Mouse (Mus musculus) ovary, adult 18-20 months (tissue): ENCODE measurements around the gene Pxdc1.

ENCODE experiments used
- DNase-seq: peaks from one replicate; pipeline ENCODE4 v3.0.0; 2022; ENCODE audit warnings: low spot score, mixed read lengths

The Pxdc1 gene

DNA sequence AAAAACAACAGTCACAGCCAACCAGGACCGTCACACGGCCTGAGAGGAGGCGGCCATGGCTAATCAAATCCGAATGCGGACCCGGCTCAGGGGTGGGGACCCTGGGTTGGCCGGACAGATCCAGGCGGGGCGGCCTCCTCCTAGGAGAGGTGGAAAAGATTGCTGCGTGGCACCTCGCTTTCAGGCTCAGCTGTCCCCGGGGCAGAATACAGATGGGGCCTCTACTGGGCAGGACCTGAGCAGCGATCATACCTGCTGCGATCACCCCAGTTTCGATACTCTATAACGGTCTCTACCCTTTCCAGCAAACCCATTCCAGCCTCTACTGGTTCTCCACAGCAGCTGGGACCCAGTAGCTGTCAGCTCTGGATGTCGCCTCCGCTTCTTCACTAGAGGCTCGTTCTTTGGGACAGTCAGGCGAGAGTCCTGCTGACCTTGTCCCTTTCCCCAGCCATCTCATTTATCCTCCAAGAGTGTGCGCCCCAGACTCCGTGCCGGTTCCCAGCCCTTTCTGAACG is 1.8 kb downstream of the Pxdc1 start:
- DNase-seq = no peak

DNA sequence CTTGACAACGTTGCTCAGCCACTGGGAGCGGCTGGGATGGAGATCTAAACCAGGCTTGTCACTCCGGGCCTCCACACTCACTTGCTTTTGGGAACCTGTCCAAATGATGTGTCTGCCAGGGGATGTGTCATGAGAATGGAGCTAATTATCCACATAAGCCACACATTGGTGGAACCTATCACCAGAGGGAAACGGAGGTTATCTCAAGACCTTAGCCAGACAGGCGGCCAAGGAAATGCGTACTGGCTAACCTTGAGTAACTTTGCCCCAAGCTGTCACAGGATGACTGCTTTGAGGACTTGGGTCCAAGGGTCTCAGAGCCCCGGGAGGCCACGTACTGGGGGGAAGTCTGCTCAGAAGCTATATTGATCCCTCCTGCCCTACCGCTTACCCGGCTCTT is 2.3 kb downstream of the Pxdc1 start:
- DNase-seq = no peak

DNA sequence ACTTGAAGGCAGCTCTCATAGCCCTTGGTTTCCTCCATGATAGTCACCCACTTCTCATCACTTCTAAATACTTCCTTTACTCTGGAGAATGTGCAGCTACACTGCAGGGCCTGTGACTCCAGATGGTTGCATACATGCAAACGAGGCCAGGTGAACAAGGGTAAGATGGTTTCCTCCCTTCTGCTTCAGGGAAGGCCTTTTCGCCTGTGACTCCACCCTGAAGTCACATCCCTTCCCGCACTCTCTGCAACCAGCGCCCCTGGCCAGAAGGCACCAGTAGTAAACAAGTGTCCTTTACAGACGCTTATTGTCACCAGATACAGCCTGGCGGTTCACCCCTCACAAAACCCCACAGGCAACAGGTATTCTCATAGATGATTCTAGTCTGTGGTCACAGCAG is 2.9 kb downstream of the Pxdc1 start:
- DNase-seq = no peak

DNA sequence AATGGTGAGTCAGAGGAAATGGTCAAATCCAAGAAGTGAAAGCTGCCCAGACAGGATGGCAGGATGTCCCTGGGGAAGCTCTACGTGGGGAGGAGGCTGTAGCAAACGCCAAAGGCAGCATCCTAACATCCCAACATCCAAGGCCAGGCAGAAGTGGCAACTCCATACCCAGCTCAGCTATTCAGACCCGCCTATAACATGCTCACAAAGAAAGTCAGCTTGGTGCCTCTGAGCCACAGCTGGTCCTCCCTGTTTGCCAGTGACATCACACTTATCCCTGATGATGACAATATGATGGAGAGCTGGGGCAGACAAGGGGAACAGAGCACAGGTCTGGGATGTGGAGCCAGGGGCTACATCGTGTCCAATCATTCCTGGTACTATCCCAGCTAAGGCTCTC is 5.5 kb downstream of the Pxdc1 start:
- no peak for DNase-seq

DNA sequence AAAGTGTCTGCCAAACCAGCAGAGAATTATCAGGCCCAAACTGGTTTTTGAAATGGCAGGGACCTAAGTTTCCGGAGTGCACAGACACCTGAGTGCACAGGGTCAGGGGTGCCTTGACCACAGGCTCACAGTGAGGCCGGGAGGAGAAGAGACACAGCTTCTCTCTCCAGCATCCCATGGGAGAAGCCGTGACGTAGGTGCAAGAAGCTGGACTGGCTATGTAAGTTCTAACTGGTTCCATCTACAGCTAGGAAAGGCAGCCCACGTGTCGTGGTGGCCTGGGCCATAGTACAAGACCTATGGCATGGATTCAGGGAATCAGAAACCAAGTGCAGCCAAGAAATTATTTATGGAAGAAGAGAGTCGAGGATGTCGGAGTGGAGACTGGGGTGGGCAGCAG is 6.1 kb downstream of the Pxdc1 start:
- DNase-seq = no peak

DNA sequence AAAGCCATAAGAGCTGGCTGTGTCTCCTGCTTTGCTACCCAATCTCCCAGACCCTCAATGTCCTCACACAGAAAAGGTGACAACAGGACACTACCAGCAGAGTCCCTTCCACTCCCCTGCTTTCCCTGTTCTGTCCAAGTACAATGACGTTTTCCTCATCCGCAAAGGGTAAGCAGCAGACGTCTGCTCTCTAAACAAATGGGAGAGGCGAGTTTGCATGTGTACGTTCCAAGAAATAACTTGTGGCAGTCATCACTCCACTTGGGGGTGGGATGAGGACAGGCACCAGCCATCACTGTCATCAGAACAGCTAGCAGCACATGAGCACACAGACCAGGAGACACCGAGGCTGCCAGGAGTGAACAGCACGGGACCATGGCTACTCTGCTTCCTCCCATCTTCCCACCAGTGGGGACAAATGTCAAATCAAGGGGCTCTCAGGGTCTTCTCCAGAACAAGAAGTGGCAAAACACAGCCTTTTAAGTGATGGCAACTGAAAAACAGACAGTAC is 7.0 kb downstream of the Pxdc1 start:
- DNase-seq = no peak

DNA sequence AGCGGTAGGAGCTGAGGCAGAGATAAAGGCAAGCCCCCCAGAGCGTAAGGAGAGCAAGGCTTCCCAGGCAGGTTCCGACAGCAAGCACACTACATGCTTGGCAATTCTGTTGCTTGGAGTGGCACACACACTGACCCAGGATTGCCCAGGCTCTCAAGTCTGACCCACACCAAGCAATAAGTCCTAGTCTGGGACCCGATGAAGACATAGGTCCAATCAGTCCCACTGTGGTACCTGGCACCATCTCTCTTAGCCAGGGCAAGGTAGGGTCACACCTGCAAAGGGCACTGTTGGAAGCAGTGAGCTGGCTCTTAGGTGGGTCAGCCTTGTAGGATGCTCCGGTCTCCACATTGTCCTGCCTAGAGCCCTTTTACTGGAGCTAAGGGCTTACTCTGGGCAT is 7.8 kb downstream of the Pxdc1 start:
- DNase-seq = no peak

DNA sequence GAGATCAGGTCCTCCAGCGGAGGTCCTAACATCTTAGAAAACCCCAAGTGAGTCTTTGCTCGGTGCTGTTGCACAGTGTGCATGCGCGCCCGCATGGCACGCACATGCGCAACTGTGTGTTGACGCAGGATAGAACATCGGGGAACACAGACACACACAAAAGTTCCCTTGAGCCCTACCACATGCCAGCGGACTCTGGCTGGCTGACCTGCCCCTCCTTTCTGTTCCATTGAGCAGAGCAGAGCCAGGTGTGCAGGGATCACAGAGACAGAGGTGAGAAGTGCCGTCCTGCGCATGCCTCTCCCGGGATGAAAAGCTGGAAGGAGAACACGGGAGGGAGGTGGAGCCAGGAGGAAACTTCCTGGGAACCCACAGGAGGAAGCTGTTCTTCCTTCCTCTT is 8.9 kb downstream of the Pxdc1 start:
- no peak for DNase-seq

DNA sequence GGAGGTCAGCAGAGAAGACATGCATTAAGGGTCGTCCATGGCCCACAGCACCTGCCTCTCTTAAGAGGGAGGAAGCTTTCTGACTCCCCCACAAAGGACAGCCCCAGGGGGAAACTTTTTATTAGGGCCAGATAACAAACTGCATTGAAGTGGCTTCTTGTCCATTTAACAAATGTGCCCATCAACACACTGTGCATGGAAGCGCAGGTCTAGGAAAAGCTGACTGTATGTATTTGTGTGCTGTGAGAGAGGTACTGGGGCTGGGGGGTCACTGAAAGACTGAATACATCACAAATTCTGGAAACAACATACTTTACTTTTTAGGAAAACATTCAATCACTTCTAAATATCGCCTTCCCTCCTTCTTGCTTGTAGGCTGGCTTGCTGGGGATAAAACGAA is 9.4 kb downstream of the Pxdc1 start:
- DNase-seq = no peak

DNA sequence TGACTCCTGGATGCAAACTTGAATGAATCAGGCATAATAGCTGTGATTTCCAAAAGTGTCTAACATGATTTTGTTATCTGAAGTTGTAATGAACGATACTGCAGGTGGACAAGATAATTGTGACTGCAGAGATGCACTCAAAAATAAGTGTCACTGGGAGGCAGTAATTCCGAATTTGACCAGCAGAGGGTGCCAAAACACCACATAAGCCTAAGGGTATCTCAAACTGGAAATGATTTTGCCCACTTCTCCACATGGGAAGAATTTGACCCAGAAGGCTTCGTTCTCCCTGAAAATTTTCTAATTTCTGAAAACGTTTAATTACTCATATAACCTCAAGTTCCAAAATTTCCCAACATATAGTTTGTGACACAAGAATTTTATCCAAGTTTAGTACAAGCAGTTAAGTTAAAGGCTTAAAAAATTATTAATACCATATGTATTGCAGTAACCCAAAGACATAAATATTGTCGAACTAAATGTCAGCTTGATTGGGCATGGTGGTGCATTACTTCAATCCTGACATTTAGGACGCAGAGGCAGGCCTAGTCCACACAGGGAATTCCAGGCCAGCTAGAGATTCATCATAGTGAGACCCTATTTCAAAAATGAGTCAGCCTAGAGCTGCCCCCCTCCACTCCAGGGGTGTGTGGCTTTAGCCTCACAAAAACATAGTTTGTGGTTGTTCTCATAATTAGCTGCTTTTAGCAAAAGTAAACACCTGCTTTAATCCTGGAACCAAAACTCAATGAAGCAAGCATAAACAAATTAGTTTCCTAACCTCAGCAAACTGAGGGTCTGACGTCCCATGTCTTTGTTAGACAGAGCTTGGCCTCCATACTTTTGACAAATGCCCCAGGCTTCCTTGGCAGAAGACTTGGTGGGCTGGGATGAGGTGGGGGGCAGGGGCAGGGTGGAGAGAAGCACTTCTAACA is 10.1 kb downstream of the Pxdc1 start:
- no peak for DNase-seq

DNA sequence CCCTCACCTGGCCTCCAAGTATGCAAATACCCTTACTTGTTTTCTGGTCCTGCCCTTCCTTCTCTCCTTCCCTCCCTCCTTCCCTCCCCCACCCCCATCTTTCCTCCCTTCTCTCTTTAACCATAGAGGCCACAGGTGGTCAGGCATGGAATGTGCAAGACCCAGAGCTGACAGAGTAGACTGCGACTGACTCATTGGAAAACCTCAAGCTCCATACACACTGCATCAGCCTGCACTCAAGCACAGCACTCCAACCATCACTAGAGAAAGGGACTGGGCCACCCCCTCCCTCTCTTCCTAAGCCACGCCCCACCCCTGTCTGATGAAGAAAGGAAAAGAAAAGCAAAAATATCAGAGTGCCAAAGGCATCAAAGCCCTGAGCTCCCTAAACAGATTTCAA is 12.2 kb downstream of the Pxdc1 start:
- DNase-seq = no peak

DNA sequence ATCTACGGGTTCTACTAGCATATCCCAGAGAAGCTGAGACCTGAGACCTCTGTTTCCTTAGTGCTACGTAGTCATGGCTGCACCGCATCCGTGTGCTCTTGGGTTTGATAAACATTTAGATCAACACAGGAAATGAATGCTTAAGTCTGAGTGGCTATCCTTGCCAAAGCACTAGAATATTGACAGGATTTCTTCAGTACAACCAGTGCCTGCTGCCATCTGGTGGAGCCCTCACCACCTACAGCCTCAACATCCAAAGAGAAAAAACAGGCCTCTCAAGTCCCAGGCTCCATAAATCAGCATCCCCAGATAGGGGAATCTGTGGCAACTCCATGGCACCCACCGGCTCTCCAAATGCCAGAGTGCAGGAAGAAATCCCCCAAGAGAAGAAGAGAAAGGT is 17.3 kb downstream of the Pxdc1 start:
- DNase-seq = peak; percentile 16

DNA sequence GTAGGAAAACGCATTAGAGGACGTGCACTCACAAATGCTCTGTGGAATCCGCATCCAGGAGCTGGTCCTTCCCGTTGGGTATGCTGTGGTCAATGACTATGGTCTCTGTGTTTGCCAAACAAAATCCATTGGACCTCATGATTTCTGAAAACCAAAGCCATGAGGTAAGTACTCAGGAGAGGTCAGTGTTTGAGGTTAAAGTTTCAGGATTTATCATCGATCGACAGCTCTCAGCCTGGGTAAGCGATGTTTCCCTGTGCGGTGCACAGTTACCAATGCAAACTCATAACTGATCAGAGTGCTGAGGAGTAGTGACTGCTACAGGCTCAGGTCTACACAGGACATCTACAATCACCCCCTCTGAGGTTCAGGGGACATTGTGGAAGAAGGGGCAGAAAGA is 23.0 kb downstream of the Pxdc1 start:
- DNase-seq = no peak

DNA sequence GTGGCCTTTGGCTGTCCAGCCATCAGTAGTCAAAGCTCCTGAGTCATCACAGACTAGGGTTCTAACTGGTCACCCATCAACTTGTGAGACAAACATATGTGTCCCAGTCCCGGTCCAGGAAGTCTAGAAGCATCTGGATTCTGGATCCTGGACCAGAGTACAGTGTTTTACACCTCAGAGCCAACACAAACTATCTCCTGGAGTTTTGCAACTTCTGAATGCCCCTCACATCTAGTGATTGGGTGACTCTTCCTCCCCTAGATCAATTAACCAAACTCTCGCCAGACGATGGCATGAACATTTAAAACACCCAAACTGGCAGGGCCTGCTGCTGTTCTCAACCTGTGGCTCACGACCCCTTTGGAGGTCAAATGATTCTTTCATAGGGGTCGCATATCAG is 23.5 kb downstream of the Pxdc1 start:
- no peak for DNase-seq

DNA sequence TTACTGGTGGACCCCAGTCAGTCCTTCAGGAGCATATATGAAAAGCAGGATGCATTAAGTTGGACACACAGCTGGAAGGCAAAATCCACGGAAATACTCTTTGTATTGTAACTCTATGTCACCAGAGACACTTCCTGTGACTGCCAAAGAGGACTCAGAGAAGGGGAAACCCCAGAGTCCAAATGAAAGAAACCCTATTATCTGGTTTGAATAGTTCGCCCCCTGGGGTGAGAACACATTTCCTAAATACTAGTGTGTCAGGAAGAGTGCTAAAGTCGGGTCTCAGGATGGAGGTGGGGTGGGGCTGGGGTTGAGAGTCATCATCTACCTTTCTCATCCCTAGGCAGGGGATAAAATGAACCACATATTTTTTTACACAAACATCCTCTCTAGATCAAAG is 25.8 kb downstream of the Pxdc1 start:
- DNase-seq = no peak

DNA sequence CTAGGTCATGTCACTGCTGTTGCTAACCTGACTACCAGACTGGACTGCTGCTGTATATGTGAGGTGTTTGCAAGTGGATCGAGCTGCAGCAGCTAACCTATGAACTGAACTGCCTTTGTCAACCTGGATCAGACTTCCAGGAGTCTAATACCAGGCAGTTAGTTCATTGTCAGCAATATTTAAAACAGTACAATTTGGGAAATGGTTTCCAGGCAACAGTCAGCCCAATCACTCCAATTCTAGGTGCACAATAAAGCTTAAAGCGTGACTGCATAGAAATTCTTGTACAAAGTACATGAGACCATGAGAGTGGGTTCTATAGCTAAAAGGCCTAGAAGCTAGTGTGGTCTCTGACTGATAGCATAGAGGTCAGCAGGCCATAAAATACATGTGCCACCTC is 28.9 kb downstream of the Pxdc1 start:
- DNase-seq = no peak

DNA sequence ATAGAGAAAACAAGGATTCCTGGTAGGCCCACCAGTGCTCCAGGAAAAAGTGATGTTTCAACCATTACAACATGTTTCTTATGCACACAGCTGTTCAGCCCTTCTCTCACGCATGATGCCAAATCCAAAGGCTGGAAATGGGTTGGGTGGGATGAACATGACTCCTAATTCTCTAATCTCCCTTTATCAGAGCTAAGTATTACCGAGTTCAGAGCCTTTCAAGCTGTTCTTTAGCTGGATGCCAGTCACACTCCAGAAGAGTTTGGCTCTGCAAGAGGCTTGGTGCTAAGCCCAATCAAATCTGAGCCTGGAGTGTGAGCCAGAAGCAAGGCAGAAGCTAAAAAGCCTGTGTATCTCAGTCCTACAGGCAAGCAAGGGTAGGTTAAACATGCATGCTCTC is 40.9 kb downstream of the Pxdc1 start:
- no peak for DNase-seq

DNA sequence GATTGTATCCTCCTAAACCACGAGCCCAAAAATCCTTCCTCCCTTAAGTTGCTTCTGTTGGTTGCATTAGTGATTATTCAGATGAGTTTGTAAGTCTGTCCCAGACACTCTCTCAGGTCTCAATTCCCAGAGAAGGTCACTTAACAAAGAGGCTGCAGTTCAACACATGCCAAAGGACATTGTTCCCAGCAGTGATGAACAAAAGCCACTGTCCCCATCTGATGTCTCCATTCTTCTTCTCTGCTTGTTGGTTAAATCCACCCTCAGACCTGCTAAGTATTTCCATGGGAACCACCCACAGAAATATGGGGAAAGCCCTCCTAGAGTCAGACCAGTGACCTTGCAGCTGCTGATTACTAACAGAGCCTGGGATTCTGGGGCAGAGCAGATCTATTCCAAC is 43.6 kb downstream of the Pxdc1 start:
- no peak for DNase-seq

DNA sequence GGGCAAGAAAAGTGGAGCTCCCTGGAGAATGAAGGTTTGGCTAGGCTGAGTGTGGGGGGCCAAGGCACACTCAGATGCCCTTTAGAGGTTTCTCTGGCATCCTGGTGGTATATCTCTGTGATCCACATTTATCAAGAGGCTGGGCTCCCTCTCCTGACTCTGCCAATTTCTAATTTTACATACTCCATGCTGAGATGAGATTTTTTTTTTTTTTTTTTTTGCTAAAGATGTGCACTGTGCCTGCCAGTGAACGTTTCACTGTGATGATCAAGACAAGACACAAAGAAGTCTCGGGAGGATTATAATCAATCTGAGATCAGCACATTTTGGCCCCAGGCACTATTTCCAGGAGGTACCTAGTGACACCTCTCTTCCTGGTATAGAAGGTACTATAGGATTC is 46.2 kb downstream of the Pxdc1 start:
- no peak for DNase-seq

DNA sequence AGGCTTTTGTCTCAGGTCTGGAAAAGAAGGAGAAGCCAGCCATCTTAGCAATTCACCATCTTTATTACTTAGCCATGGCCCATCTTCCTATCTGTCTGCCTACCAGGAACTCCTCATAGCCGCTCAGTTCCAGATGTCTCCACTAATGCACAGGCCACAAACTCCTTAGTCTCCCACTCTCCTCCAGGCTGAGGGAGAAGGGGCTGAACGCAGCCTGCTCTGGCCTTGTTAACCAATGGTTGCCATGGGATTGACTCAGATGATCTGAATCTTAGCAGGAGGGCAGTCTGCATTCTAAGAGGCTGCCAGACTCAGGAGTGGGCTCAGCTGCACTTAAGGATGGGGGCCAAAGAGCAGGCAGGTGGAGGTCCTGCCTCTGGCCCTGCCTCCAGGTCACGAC is 47.4 kb downstream of the Pxdc1 start:
- no peak for DNase-seq

DNA sequence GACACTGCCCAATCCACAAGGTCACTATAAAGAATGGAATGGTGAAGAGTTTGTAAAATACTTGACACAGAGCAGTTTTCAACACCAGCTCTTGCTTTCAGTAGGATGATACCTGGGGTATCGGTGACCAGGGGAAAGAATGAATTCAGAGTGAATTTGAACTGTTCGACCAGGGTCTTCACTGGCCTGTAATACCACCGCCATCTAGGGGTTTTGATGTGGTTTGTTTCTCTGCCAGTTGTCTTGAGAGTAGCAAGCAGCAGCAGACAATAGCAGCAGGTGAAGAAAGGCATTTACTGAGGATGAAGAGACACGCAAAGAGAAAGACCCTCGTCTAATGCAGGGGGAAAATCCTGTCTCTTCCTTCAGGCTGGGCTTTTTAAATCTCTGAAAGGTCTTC is 48.1 kb downstream of the Pxdc1 start:
- no peak for DNase-seq

DNA sequence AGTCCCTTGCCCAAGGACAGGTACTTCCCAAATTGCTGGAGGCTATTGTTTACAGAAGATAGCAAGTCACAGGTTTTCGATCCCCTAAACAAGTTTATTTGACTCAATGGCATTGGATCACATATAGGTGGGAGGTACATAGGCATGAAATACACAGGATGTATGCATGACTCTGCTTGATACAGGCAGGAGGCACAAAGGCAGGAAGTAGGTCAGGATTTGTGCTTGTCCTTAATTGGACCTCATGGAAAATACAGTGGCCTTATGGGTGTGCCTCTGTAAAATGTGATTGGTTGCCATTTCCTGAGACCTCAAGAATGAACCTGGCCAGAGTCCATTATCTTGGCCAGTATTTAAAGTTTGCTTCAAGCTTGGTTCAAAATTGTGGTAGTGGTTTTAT is 48.9 kb downstream of the Pxdc1 start:
- no peak for DNase-seq

DNA sequence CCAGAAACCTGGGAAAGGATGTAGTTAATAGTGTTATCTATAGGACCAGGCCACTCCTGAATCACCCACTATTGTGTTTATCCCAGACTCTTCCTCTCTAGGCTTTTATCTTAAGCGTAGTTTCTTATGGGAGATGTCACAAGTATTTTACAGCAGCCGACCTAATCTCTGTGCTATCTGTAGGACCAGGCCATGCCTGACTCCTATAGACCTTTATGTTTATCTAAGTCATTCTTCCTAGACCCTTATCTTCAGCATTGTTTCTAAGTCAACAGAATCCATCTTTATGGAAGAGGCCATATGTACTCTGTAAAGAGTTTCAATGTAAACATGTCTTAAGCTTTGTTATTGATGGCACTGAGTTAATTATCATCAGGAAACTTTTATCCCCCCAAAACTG is 50.5 kb downstream of the Pxdc1 start:
- DNase-seq = no peak

DNA sequence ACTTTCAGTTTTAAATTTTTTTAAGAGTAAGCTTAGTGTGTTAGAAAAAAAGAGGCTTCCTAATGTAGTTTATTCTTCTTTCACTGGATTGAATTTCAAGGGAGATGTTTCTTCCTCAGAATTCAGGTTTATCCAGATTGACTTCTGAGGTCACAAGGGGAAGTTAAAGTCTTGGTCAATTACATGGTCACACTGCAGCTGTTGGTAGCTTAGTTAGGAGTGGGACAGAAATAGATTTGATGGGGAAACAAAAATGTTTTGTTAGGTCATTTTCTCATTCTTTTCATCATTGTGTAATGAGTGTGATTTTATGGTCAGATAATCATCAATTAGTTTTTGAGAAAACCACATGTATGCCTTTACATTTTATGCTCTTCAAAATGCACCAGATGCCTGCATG is 56.5 kb downstream of the Pxdc1 start:
- no peak for DNase-seq
